Mouse (Mus musculus) heart, postnatal 0 days (tissue): ENCODE results near the gene Thpo.

Experiments
- CTCF ChIP-seq: IDR thresholded peaks from 2 replicates; pipeline ENCODE4 v1.5.1; 2016; ENCODE audit warnings: antibody characterized with exemption, control low read depth, low read depth
- EP300 ChIP-seq: IDR thresholded peaks from 2 replicates; pipeline ENCODE4 v1.6.1; 2016; ENCODE audit warnings: antibody characterized with exemption, low read depth

DNA sequence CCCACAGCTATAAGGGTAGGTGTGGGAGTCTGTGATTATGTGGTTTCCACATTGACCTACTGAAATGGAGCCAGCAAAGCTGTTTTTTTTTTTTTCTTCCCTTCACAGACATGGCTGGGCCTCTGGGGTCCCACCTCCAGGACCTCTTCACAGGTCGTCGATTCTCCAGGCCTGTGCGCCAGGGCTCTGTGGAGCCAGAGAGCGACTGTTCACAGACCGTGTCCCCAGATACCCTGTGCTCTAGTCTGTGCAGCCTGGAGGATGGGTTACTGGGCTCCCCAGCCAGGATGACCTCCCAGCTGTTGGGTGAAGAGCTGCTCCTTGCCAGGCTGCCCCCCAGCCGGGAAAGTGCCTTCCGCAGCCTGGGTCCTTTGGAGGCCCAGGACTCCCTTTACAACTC, 33.0 kb downstream of the Thpo start:
- TF ChIP-seq CTCF: no peak
- no peak for TF ChIP-seq EP300
